Mouse (Mus musculus): Measurements from ENCODE around the gene Ccnd1. TPM values are rescaled to one million over a fixed set of nuclear protein-coding genes. Genes with fewer than 3 reads are reported as not detected.

Ccnd1 gene
- polyA plus RNA-seq, 1 experiment from 2014 or later: 31.4 TPM

DNA sequence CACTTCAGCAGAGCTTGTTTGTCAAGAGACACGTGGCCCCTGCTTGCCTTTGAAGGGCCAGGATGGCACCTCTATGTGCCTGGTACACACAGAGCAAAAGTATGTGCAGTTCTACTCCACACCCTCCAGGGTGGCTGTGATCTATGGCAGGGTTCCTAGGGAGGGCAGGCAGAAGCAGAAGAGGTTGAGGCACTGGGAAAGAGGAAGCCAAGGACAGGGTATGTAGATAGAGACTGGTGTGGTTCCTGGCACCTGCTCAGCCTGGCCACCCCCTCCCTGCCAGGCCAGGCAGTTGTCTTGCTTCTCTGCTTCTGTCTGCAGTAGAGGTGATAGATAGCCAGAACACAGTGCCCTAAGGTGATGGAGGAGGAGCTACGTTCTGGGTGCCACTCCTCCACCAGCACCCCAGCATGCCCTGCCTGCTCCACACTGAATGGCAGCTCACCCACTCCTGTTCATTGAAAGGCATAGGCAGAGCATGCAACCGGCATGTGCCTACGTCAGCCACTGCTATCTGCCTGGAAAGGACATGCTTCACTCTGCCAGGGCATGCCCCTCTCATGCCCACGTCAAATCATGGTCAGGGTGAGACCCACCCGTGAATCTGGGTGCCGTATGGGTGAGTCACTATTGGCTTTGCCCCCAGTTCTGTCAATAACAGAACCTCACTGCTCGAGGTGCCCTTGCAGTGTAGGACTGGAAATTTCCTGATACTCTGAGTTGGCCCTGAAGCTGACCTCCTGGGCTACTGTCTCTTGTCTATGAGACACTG, 31.5 kb upstream of the Ccnd1 start:
- Histone ChIP-seq H3K27me3 (replicated peaks; ENCODE audit: control insufficient read depth, insufficient read depth, low read length) (no peaks in the 10 kb centered on the region), H3K4me3 (replicated peaks; ENCODE audit: low read length) (no peak overlapping the region), H3K4me2 (ENCODE audit: low read length) (no peak overlapping the region), H3K4me1 (replicated peaks; ENCODE audit: control insufficient read depth, insufficient read depth, low read length) (no peaks in the 10 kb centered on the region), H3K9ac (replicated peaks; ENCODE audit: low read depth, low read length) (no peak overlapping the region), H3K27ac (ENCODE audit: low read length) (no peak overlapping the region), H3K36me3 (ENCODE audit: control insufficient read depth, insufficient read depth) (no peaks in the 10 kb centered on the region), H3K9me3 (ENCODE audit: control insufficient read depth, low read length) (no peaks in the 10 kb centered on the region)
- WGBS: 72% methylated on average over 8 of the region's 8 CpGs
- ATAC-seq: no peak

DNA sequence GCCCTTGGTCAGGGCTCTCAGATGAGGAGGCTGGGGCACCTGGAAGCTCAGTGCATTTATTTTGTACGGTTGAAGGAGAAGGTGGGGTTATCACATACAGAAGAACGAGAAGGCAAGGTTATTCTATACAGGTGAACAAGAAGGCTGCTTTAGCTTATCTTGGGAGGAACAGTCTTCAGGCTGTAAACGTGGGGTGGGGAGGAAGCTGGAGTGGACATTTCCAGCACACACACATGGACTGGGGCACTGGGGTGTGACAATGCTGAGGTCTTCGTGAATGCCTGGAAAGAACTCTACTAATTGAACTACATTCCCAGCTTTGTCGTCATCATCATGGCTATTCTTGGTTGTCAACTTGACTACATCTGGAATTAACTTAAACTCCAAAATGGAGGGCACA, 26.2 kb upstream of the Ccnd1 start:
- Histone ChIP-seq H3K36me3 (ENCODE audit: control insufficient read depth, insufficient read depth) (no peaks in the 10 kb centered on the region), H3K4me1 (replicated peaks; ENCODE audit: control insufficient read depth, insufficient read depth, low read length) (no peaks in the 10 kb centered on the region), H3K27me3 (replicated peaks; ENCODE audit: control insufficient read depth, insufficient read depth, low read length) (no peaks in the 10 kb centered on the region), H3K9ac (replicated peaks; ENCODE audit: low read depth, low read length) (no peak overlapping the region), H3K4me2 (ENCODE audit: low read length) (no peak overlapping the region), H3K9me3 (ENCODE audit: control insufficient read depth, low read length) (no peaks in the 10 kb centered on the region), H3K4me3 (replicated peaks; ENCODE audit: low read length) (no peak overlapping the region), H3K27ac (ENCODE audit: low read length) (no peak overlapping the region)
- WGBS: 79% methylated on average over 5 of the region's 5 CpGs
- ATAC-seq: no peak

DNA sequence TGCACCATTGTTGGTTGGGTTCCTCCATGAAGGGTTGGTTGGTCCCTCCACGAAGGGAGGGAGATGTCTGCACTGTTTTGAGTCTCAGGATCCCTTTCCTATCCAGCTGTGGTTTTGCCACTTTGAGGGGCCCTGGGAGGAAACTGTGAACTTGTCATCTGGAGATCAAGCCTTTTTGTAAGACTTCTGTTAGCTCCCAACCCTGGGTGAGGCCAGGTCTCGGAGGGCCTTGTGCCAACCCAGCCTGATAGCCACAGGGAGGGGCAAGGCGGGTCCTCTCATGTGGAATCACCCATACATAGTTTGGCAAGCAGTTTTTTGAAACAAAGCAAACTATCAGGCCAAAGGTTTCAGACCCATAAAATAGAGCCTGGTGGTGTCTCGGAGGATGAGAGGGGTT, 24.6 kb upstream of the Ccnd1 start:
- no peaks in the 10 kb centered on the region for H3K4me1 ChIP-seq (replicated peaks; ENCODE audit: control insufficient read depth, insufficient read depth, low read length)
- no peak overlapping the region for H3K4me3 ChIP-seq (replicated peaks; ENCODE audit: low read length)
- H3K4me2 ChIP-seq (ENCODE audit: low read length): no peak overlapping the region
- H3K9ac ChIP-seq (replicated peaks; ENCODE audit: low read depth, low read length): no peak overlapping the region
- no peaks in the 10 kb centered on the region for H3K27me3 ChIP-seq (replicated peaks; ENCODE audit: control insufficient read depth, insufficient read depth, low read length)
- 89% methylated on average over 4 of the region's 4 CpGs for WGBS
- ATAC-seq: no peak
- H3K36me3 ChIP-seq (ENCODE audit: control insufficient read depth, insufficient read depth): no peaks in the 10 kb centered on the region
- no peak overlapping the region for H3K27ac ChIP-seq (ENCODE audit: low read length)
- H3K9me3 ChIP-seq (ENCODE audit: control insufficient read depth, low read length): no peaks in the 10 kb centered on the region

DNA sequence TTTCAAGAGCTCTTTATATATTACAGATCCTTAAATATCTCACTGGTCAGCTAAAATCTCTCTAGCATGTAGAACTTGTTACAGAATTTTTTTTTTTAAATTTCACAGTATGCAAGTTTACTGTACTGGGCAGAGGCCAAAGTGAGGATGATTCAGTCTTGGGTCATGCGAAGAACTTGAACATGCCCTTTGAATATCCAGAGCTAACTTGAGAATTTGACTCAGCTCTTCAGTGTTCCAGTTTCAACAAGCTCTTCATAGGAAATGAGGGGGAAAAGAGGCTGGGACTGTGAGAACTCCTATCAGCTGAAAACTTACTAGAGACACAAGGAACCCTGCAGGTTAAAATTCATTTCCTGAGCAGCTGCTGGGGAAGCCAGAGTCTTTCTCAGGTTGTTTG, 24.2 kb upstream of the Ccnd1 start:
- Histone ChIP-seq H3K27me3 (replicated peaks; ENCODE audit: control insufficient read depth, insufficient read depth, low read length) (no peaks in the 10 kb centered on the region), H3K4me1 (replicated peaks; ENCODE audit: control insufficient read depth, insufficient read depth, low read length) (no peaks in the 10 kb centered on the region), H3K4me3 (replicated peaks; ENCODE audit: low read length) (no peak overlapping the region), H3K36me3 (ENCODE audit: control insufficient read depth, insufficient read depth) (no peaks in the 10 kb centered on the region), H3K4me2 (ENCODE audit: low read length) (no peak overlapping the region), H3K9ac (replicated peaks; ENCODE audit: low read depth, low read length) (no peak overlapping the region), H3K27ac (ENCODE audit: low read length) (no peak overlapping the region), H3K9me3 (ENCODE audit: control insufficient read depth, low read length) (no peaks in the 10 kb centered on the region)
- WGBS: 95% methylated on average over 1 of the region's 1 CpGs
- no peak for ATAC-seq

DNA sequence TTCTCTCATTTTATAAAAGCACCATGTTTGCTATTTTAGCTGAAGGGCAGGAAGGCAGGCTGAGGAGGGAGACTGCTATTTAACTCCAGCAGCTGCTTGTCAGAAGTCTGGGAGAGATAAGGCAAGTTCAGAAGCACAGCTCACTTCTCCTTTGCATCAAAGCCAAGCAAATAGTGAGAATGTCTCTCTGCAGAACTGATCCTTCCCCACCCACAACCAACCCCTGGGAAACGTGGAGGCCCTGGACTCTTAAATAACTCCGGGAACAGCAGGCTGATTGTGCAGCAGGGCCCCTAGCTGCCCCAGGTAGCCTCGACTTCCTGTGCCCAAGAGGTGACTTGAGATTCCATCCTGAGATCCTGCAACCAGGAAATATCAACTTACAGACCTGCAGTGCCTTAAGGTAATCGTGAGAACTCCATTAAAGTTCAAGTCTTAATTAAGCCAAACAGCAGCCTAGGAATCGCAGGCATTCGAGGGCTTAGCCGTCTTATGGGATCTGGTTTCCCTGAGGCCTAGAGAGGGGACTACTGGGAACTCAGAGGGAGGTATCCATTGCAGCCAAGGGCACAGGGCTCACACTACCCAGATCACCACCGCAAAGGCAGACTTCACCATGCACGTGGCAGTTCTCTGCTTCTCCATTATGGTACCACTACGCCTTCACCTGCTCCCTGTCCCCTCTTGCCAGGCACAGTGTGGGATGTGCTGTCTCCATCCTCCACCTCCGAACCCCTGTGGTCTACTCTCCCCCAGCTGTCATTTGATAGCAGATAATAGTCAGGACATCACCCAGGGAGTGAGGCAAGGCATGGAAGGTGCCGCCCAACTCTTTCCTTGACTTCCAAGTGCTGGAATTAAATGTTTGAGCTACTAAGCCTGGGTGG, 19.0 kb upstream of the Ccnd1 start:
- no peaks in the 10 kb centered on the region for H3K27me3 ChIP-seq (replicated peaks; ENCODE audit: control insufficient read depth, insufficient read depth, low read length)
- no peaks in the 10 kb centered on the region for H3K36me3 ChIP-seq (ENCODE audit: control insufficient read depth, insufficient read depth)
- H3K4me1 ChIP-seq (replicated peaks; ENCODE audit: control insufficient read depth, insufficient read depth, low read length): no peaks in the 10 kb centered on the region
- no peak overlapping the region for H3K27ac ChIP-seq (ENCODE audit: low read length)
- ATAC-seq: no peak
- 65% methylated on average over 12 of the region's 12 CpGs for WGBS
- H3K4me2 ChIP-seq (ENCODE audit: low read length): no peak overlapping the region
- H3K9ac ChIP-seq (replicated peaks; ENCODE audit: low read depth, low read length): no peak overlapping the region
- H3K4me3 ChIP-seq (replicated peaks; ENCODE audit: low read length): no peak overlapping the region
- no peaks in the 10 kb centered on the region for H3K9me3 ChIP-seq (ENCODE audit: control insufficient read depth, low read length)

DNA sequence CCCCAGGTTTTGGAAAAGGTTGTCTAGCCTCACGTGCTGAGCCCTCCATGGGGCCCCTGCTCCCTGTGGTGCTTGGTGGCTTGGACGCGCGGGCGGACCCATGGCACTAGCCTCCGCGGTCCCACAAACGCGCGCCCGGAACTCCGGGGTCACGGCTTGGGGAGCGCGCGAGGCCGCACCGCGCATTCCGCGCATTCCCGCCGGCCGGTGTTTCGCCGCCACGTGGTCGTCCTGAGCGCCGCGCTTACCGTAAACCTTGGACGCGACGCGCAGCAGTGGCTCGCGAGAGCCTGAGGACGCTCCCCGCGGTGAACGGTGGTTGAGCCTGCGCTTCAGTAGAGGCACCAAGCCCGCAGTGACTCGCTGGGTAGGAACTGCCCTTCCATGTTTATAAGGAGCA, 3.5 kb upstream of the Ccnd1 start:
- Histone ChIP-seq H3K27me3 (replicated peaks; ENCODE audit: control insufficient read depth, insufficient read depth, low read length) (peaks cover 40% of the 10 kb centered on the region), H3K9me3 (ENCODE audit: control insufficient read depth, low read length) (no peaks in the 10 kb centered on the region), H3K36me3 (ENCODE audit: control insufficient read depth, insufficient read depth) (no peaks in the 10 kb centered on the region), H3K9ac (replicated peaks; ENCODE audit: low read depth, low read length) (peak overlapping the region; percentile 53), H3K27ac (ENCODE audit: low read length) (no peak overlapping the region), H3K4me2 (ENCODE audit: low read length) (peak overlapping the region; percentile 92), H3K4me1 (replicated peaks; ENCODE audit: control insufficient read depth, insufficient read depth, low read length) (peaks cover 52% of the 10 kb centered on the region), H3K4me3 (replicated peaks; ENCODE audit: low read length) (peak overlapping the region; percentile 51)
- under 1% methylated on average over 45 of the region's 45 CpGs for WGBS
- peak; percentile 43 for ATAC-seq

DNA sequence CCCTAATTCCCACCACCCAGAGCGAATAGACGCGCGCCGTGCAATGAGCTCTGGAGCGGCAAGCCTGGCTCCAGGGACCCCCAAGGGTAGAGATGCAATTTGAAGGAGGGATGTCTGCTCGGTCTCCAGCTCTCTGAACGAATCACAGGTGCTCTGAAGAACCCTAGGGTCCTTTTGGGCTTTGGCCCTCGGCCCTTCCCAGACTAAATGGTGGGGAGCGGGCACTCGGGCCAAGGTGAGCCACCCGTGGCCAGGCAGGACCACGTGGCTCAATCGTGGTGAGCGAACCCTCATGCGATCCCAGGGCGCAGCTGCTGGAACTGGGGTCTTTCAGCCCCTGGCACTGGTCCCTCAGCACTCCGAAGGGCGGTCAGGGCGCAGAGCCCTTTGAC, 3.0 kb upstream of the Ccnd1 start:
- Histone ChIP-seq H3K9me3 (ENCODE audit: control insufficient read depth, low read length) (no peaks in the 10 kb centered on the region), H3K9ac (replicated peaks; ENCODE audit: low read depth, low read length) (peak overlapping the region; percentile 53), H3K4me3 (replicated peaks; ENCODE audit: low read length) (peak overlapping the region; percentile 51), H3K27ac (ENCODE audit: low read length) (no peak overlapping the region), H3K4me1 (replicated peaks; ENCODE audit: control insufficient read depth, insufficient read depth, low read length) (peaks cover 57% of the 10 kb centered on the region), H3K4me2 (ENCODE audit: low read length) (peak overlapping the region; percentile 92), H3K36me3 (ENCODE audit: control insufficient read depth, insufficient read depth) (no peaks in the 10 kb centered on the region), H3K27me3 (replicated peaks; ENCODE audit: control insufficient read depth, insufficient read depth, low read length) (peaks cover 40% of the 10 kb centered on the region)
- ATAC-seq: no peak
- under 1% methylated on average over 20 of the region's 20 CpGs for WGBS

DNA sequence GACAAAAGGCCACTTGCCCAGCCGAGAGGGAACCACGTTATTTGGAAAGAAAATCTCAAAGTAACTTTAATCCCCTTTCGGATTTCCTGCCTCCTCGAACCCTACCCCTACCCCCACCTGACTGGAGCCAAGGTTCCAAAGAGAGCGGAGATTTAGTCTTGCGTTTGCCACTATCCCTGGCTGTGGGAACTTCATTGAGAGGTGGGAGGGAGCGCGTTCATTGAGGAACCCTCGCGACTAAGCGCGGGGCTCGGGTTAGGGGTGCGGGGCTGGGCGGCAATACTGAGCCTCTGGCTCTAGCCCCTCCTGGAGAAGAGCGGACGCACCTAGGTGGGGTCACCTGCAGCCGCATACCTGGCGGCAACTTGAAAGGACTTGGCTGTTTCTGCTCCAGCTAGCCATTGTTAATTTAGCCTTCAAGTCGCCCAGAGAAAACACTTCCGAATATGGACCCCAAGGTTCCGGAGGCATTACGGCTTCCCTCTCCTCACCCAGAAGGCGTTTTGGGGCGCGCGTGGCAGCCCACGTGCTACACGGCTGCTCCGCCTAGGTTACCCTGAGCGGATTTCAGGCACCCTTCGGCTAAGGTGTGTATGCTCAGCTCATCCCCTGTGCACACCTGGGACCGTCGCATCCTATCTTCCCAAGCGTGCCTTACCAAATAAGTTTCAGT, 2.5 kb upstream of the Ccnd1 start:
- H3K4me2 ChIP-seq (ENCODE audit: low read length): peak overlapping the region; percentile 92
- WGBS: under 1% methylated on average over 35 of the region's 35 CpGs
- H3K27ac ChIP-seq (ENCODE audit: low read length): no peak overlapping the region
- H3K36me3 ChIP-seq (ENCODE audit: control insufficient read depth, insufficient read depth): no peaks in the 10 kb centered on the region
- H3K9ac ChIP-seq (replicated peaks; ENCODE audit: low read depth, low read length): no peak overlapping the region
- H3K4me1 ChIP-seq (replicated peaks; ENCODE audit: control insufficient read depth, insufficient read depth, low read length): peaks cover 59% of the 10 kb centered on the region
- peaks cover 40% of the 10 kb centered on the region for H3K27me3 ChIP-seq (replicated peaks; ENCODE audit: control insufficient read depth, insufficient read depth, low read length)
- no peak for ATAC-seq
- peak overlapping the region; percentile 51 for H3K4me3 ChIP-seq (replicated peaks; ENCODE audit: low read length)
- no peaks in the 10 kb centered on the region for H3K9me3 ChIP-seq (ENCODE audit: control insufficient read depth, low read length)

DNA sequence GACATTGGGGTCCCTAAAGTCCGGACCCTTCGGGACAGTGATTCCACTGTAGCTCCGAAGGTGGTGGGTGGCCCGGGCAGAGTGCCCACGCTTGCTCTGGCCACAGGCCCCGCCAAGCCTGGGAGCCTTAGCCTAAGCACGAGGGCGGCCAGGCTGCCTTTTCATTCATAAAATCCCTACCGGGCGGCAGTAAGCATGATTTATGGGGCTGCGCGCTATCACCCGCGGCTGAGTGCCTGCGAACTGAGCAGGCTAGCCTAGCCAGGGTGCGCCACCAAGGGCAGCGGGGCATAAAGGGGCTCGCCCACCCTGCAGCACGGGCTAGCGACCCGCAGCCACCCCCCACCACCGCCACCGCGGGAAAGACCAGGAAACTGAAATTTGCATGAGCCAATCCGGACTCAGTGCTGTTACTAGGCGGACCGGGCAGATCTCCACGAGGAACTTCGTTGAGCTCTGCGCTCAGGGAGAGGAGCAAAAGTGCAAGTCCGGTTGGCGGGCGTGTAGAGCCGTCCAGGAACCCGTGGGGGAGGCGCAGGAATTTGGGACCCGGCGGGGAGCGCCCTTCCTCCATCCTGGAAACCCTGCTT, 1.6 kb upstream of the Ccnd1 start:
- Histone ChIP-seq H3K9me3 (ENCODE audit: control insufficient read depth, low read length) (no peaks in the 10 kb centered on the region), H3K27me3 (replicated peaks; ENCODE audit: control insufficient read depth, insufficient read depth, low read length) (peaks cover 40% of the 10 kb centered on the region), H3K4me1 (replicated peaks; ENCODE audit: control insufficient read depth, insufficient read depth, low read length) (peaks cover 59% of the 10 kb centered on the region), H3K4me3 (replicated peaks; ENCODE audit: low read length) (peak overlapping the region; percentile 33), H3K4me2 (ENCODE audit: low read length) (peak overlapping the region; percentile 92), H3K36me3 (ENCODE audit: control insufficient read depth, insufficient read depth) (no peaks in the 10 kb centered on the region), H3K9ac (replicated peaks; ENCODE audit: low read depth, low read length) (peak overlapping the region; percentile 39), H3K27ac (ENCODE audit: low read length) (peak overlapping the region; percentile 19)
- WGBS: under 1% methylated on average over 39 of the region's 39 CpGs
- ATAC-seq: peak; percentile 57

Data from forebrain, embryonic 16.5 days (tissue).